Mouse (Mus musculus) forebrain, postnatal 0 days (tissue): ENCODE data around the gene D430041D05Rik. TPM values are rescaled to one million over a fixed set of nuclear protein-coding genes. Genes with fewer than 3 reads are reported as not detected.

Experiments used
- ATAC-seq: fragments of 200-750 bp; cut with Nextera tagmentation; 2 replicates; pipeline ENCODE4 v1.8.0; 2017; ENCODE audit warnings: mild to moderate bottlenecking, moderate library complexity
- DNase-seq: peaks from one replicate; pipeline ENCODE4 v3.0.0-alpha.2; 2015
- H3K27ac ChIP-seq: fragments of 300-500 bp; sonication (generic); 2 replicates; pipeline ENCODE4 v1.5.1; 2014; ENCODE audit warnings: low read depth, mild to moderate bottlenecking, antibody characterized with exemption, low read length, moderate library complexity, mixed read lengths
- H3K27me3 ChIP-seq: fragments of 300-500 bp; sonication (generic); 2 replicates; pipeline ENCODE4 v1.6.1; 2014; ENCODE audit warnings: mild to moderate bottlenecking, low read length, mixed read lengths; ENCODE audit not compliant: insufficient read depth
- H3K36me3 ChIP-seq: fragments of 300-500 bp; sonication (generic); 2 replicates; pipeline ENCODE4 v1.6.1; 2014; ENCODE audit warnings: mild to moderate bottlenecking, moderate library complexity; ENCODE audit not compliant: insufficient read depth
- H3K4me1 ChIP-seq: fragments of 300-500 bp; sonication (generic); 2 replicates; pipeline ENCODE4 v1.6.1; 2014; ENCODE audit warnings: antibody characterized with exemption; ENCODE audit not compliant: insufficient read depth
- H3K4me2 ChIP-seq: fragments of 300-500 bp; sonication (generic); 2 replicates; pipeline ENCODE4 v1.6.1; 2014; ENCODE audit warnings: low read depth, mild to moderate bottlenecking, moderate library complexity
- H3K4me3 ChIP-seq: fragments of 300-500 bp; sonication (generic); 2 replicates; pipeline ENCODE4 v1.5.1; 2014; ENCODE audit warnings: low read depth, low read length, mixed read lengths
- H3K9ac ChIP-seq: fragments of 300-500 bp; sonication (generic); 2 replicates; pipeline ENCODE4 v1.6.1; 2014; ENCODE audit warnings: mild to moderate bottlenecking
- H3K9me3 ChIP-seq: fragments of 300-500 bp; sonication (generic); 2 replicates; pipeline ENCODE4 v1.6.1; 2016; ENCODE audit warnings: low read length
- CTCF ChIP-seq: sonication (generic); IDR thresholded peaks from 2 replicates; pipeline ENCODE4 v1.5.1; 2016; ENCODE audit warnings: antibody characterized with exemption, control low read depth, low read depth
- WGBS: fragments of 180-500 bp; shearing (Covaris S2); extraction: QIAGEN DNeasy Blood & Tissue Kit; methylation state at CpG from one replicate; pipeline ENCODE4 v1.1.7; 2014; 5-methylcytosine and 5-hydroxymethylcytosine counted together
- polyA plus RNA-seq: library from polyadenylated mRNA; unstranded; fragments of >200 nt; fragmentation: Nextera tagmentation; extraction: Ambion mirVana; gene quantifications from 2 replicates; pipeline ENCODE4 v1.2.1, GENCODE M21; 2015
- total RNA-seq: library from RNA; depleted of rRNA; stranded (reverse); fragments of >200 nt; gene quantifications from 2 replicates; pipeline ENCODE4 v1.2.3, GENCODE M21; 2014

The D430041D05Rik gene
- total and polyA plus RNA-seq, 2 experiments from 2014 or later = 11.1 to 58.9 TPM

DNA sequence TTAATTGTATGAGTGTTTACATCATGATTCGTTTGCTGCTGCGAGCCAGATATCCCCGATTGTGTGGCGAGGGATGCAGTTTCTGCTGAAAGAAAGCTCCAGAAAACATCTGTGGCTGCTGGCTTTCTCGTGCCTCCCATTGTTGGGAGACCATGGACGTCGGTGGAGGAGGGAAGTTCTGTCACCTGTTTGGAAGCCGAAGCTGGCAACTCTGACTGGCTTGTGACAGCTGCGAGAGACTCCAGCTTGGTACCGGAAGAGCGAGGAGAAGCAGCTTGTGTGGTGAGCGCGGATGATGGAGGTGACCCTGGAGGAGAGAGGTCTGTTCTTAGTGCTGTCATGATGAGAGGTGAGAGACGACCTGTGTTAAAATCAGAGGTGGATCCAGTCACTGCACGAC lies 154.2 kb downstream of the D430041D05Rik start:
- no peaks in the 10 kb centered on the region for H3K9me3 ChIP-seq
- DNase-seq (peak; percentile 42), ATAC-seq (peak; percentile 42)
- WGBS = 55% methylated on average over 15 of the region's 15 CpGs
- TF ChIP-seq CTCF = no peak
- H3K36me3 ChIP-seq = peaks cover 15% of the 10 kb centered on the region; the same call in 1 of the 2 replicates
- no peak overlapping the region for H3K4me2 ChIP-seq
- no peaks in the 10 kb centered on the region for H3K27me3 ChIP-seq
- H3K9ac ChIP-seq = no peak overlapping the region
- H3K4me3 ChIP-seq = no peak overlapping the region
- 0 out of 2 replicates have a peak overlapping the region, but pooled peaks have one; percentile 15 for H3K27ac ChIP-seq
- 0 out of 2 replicates have a peak, but pooled peaks cover 7% of the 10 kb centered on the region for H3K4me1 ChIP-seq

DNA sequence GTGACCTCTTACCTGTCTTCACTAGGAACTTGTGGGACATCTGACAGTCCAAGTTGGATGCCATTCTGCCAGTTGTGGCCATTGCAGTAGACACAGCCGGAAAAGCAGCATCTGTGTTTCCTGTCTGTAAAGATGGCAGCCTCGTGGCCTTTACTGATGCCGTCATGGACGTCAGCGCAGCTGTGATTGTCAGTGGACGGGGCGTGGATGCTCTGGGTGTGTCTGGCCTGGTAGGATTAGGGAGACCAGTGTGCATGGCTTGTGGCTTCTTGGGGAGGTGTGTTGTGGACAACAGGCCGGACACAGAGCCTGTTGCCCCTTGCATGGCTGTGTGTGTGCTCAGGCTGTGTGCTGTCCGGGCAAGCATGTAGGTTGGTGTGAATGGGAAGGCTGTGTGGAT lies 155.9 kb downstream of the D430041D05Rik start:
- Histone ChIP-seq H3K9me3 (no peaks in the 10 kb centered on the region), H3K9ac (no peak overlapping the region), H3K27me3 (no peaks in the 10 kb centered on the region), H3K36me3 (peaks cover 15% of the 10 kb centered on the region; the same call in 1 of the 2 replicates), H3K27ac (no peak overlapping the region), H3K4me3 (no peak overlapping the region), H3K4me1 (0 out of 2 replicates have a peak, but pooled peaks cover 7% of the 10 kb centered on the region), H3K4me2 (no peak overlapping the region)
- WGBS = 94% methylated on average over 9 of the region's 9 CpGs
- TF ChIP-seq CTCF = no peak
- no peak for ATAC-seq
- DNase-seq = no peak

- Histone ChIP-seq H3K9ac (no peak overlapping the region), H3K27ac (no peak overlapping the region), H3K27me3 (no peaks in the 10 kb centered on the region), H3K4me1 (0 out of 2 replicates have a peak, but pooled peaks cover 7% of the 10 kb centered on the region), H3K36me3 (peaks cover 15% of the 10 kb centered on the region; the same call in 1 of the 2 replicates), H3K9me3 (no peaks in the 10 kb centered on the region), H3K4me3 (no peak overlapping the region), H3K4me2 (no peak overlapping the region)
- TF ChIP-seq CTCF = no peak
- DNase-seq (no peak), ATAC-seq (no peak)
- WGBS = 90% methylated on average over 4 of the region's 4 CpGs
Measured at GRCm38 (mm10) chr2:104253341-104253740, 157.5 kb downstream of the D430041D05Rik start.

DNA sequence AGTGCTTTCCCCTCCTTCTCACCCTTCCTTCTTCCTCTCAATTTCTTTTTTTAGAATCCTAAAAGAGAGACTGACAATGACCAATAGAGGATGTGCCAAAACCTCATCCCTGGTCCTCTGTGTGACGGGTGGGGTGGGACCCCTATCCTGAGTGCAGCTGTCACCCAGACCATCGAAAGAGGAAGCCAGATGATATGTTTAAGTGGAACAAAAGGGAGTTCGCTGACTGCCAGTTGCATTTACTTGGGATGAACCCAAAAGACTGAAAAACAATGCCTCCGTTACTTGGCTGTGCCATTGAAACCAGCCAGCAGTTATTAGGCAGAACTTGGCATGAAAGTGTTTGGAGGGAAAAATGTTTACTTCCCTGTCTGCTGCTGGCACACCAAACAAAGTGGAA lies 159.2 kb downstream of the D430041D05Rik start:
- Histone ChIP-seq H3K27ac (no peak overlapping the region), H3K4me1 (0 out of 2 replicates have a peak, but pooled peaks cover 6% of the 10 kb centered on the region), H3K9ac (no peak overlapping the region), H3K9me3 (no peaks in the 10 kb centered on the region), H3K4me3 (no peak overlapping the region), H3K36me3 (peaks cover 15% of the 10 kb centered on the region; the same call in 1 of the 2 replicates), H3K27me3 (no peaks in the 10 kb centered on the region), H3K4me2 (no peak overlapping the region)
- no peak for TF ChIP-seq CTCF
- peak; percentile 54 for DNase-seq
- ATAC-seq = peak; percentile 64
- 21% methylated on average over 4 of the region's 4 CpGs for WGBS

DNA sequence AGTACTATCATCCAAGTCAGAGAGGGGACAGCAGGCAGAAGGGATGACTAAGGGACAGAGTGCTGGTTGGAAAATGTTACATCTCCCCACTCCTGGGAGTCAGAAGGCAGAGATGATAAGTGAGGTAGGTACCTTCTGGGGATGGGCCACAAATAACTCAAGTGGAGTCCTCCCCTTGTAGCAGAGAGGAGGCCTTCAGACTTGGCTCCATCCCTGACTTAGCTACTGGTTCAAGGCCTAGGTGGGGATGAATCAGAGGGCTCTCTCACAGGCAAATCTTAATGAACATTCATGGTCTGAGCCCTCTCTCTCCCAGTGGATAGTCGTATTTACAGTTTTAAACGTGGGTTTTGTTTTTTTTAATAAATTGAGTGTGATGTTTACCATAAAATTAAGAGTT lies 161.0 kb downstream of the D430041D05Rik start:
- 0 out of 2 replicates have a peak, but pooled peaks cover 3% of the 10 kb centered on the region for H3K4me1 ChIP-seq
- H3K27ac ChIP-seq = no peak overlapping the region
- no peak overlapping the region for H3K4me3 ChIP-seq
- no peak for ATAC-seq
- no peaks in the 10 kb centered on the region for H3K27me3 ChIP-seq
- peaks cover 4% of the 10 kb centered on the region; the same call in 1 of the 2 replicates for H3K36me3 ChIP-seq
- no peak for DNase-seq
- whole genome bisulfite sequencing = 80% methylated on average over 2 of the region's 2 CpGs
- H3K4me2 ChIP-seq = no peak overlapping the region
- no peak overlapping the region for H3K9ac ChIP-seq
- no peaks in the 10 kb centered on the region for H3K9me3 ChIP-seq
- TF ChIP-seq CTCF = no peak

- no peak overlapping the region for H3K4me3 ChIP-seq
- no peak overlapping the region for H3K4me2 ChIP-seq
- no peaks in the 10 kb centered on the region for H3K9me3 ChIP-seq
- ATAC-seq (no peak), DNase-seq (no peak)
- 34% methylated on average over 4 of the region's 4 CpGs for whole genome bisulfite sequencing
- H3K27ac ChIP-seq = no peak overlapping the region
- no peaks in the 10 kb centered on the region for H3K36me3 ChIP-seq
- H3K27me3 ChIP-seq = no peaks in the 10 kb centered on the region
- no peaks in the 10 kb centered on the region for H3K4me1 ChIP-seq
- no peak for TF ChIP-seq CTCF
- no peak overlapping the region for H3K9ac ChIP-seq
Measured at GRCm38 (mm10) chr2:104246851-104247250, 164.0 kb downstream of the D430041D05Rik start.

- Histone ChIP-seq H3K9me3 (no peaks in the 10 kb centered on the region), H3K4me1 (no peaks in the 10 kb centered on the region), H3K4me2 (no peak overlapping the region), H3K4me3 (no peak overlapping the region), H3K27ac (no peak overlapping the region), H3K36me3 (peaks cover 17% of the 10 kb centered on the region; the same call in 1 of the 2 replicates), H3K27me3 (no peaks in the 10 kb centered on the region), H3K9ac (no peak overlapping the region)
- 89% methylated on average over 5 of the region's 5 CpGs for WGBS
- TF ChIP-seq CTCF = no peak
- ATAC-seq (no peak), DNase-seq (no peak)
Measured at GRCm38 (mm10) chr2:104242055-104242454, 168.8 kb downstream of the D430041D05Rik start.
